Mouse (Mus musculus) heart, embryonic 14.5 days (tissue): ENCODE data around the gene Susd2. TPM values are rescaled to one million over a fixed set of nuclear protein-coding genes. Genes with fewer than 3 reads are reported as not detected.

Experiments used
- ATAC-seq: fragments of 200-750 bp; cut with Nextera tagmentation; 2 replicates; pipeline ENCODE4 v1.8.0; 2017; ENCODE audit warnings: low read depth, moderate TSS enrichment; ENCODE audit not compliant: insufficient number of reproducible peaks, insufficient read depth, low FRiP score
- H3K27ac ChIP-seq, 2 experiments: fragments of 200-500 bp in 1 of 2; fragments of 300-500 bp in 1 of 2; sonication (generic) in 1 of 2; replicated peaks in 1 of 2; 2 replicates each; pipeline ENCODE4 v1.5.1; 2012 to 2014; ENCODE audit warnings: low read depth in 2 of 2, low read length in 2 of 2, control low read depth in 1 of 2, mild to moderate bottlenecking in 1 of 2, mixed read lengths in 1 of 2; ENCODE audit not compliant: control insufficient read depth in 1 of 2, insufficient read depth in 1 of 2
- H3K27me3 ChIP-seq: fragments of 300-500 bp; sonication (generic); 2 replicates; pipeline ENCODE4 v1.6.1; 2014; ENCODE audit warnings: mild to moderate bottlenecking, low read length, control low read depth; ENCODE audit not compliant: control insufficient read depth, insufficient read depth
- H3K36me3 ChIP-seq: fragments of 300-500 bp; sonication (generic); 2 replicates; pipeline ENCODE4 v1.6.1; 2014; ENCODE audit warnings: mild to moderate bottlenecking, control low read depth, low read length, mixed read lengths; ENCODE audit not compliant: control insufficient read depth, insufficient read depth
- H3K4me1 ChIP-seq, 2 experiments: fragments of 200-500 bp in 1 of 2; fragments of 300-500 bp in 1 of 2; sonication (generic) in 1 of 2; 2 replicates each; pipeline ENCODE4 v1.6.1; 2012 to 2014; ENCODE audit warnings: low read length in 2 of 2, control low read depth in 1 of 2, mixed read lengths in 1 of 2; ENCODE audit not compliant: control insufficient read depth in 2 of 2, insufficient read depth in 2 of 2
- H3K4me2 ChIP-seq: fragments of 300-500 bp; sonication (generic); 2 replicates; pipeline ENCODE4 v1.6.1; 2014; ENCODE audit warnings: mild to moderate bottlenecking, low read length
- H3K4me3 ChIP-seq, 2 experiments: fragments of 200-500 bp in 1 of 2; fragments of 300-500 bp in 1 of 2; sonication (generic) in 1 of 2; 2 replicates each; pipeline ENCODE4 v1.5.1; 2012 to 2014; ENCODE audit warnings: low read length in 2 of 2, mild to moderate bottlenecking in 2 of 2, control low read depth in 1 of 2, low read depth in 1 of 2, moderate library complexity in 1 of 2; ENCODE audit not compliant: control insufficient read depth in 1 of 2, insufficient read depth in 1 of 2
- H3K9ac ChIP-seq: fragments of 300-500 bp; sonication (generic); 2 replicates; pipeline ENCODE4 v1.6.1; 2014; ENCODE audit warnings: mild to moderate bottlenecking, low read length
- H3K9me3 ChIP-seq: fragments of 300-500 bp; sonication (generic); 2 replicates; pipeline ENCODE4 v1.6.1; 2016; ENCODE audit warnings: low read length, control low read depth; ENCODE audit not compliant: control insufficient read depth
- WGBS: fragments of 180-500 bp; shearing (Covaris S2); extraction: QIAGEN DNeasy Blood & Tissue Kit; methylation state at CpG from one replicate; pipeline ENCODE4 v1.1.7; 2014; 5-methylcytosine and 5-hydroxymethylcytosine counted together
- polyA plus RNA-seq: library from polyadenylated mRNA; unstranded; fragments of >200 nt; fragmentation: Nextera tagmentation; extraction: Ambion mirVana; gene quantifications from 2 replicates; pipeline ENCODE4 v1.2.1, GENCODE M21; 2014

Gene Susd2
- polyA plus RNA-seq, 1 experiment from 2014 or later: 13.3 TPM

- no peak overlapping the region for H3K4me2 ChIP-seq
- 2% methylated on average over 9 of the region's 9 CpGs for WGBS
- no peak for ATAC-seq
- no peaks in the 10 kb centered on the region for H3K9me3 ChIP-seq
- no peaks in the 10 kb centered on the region for H3K36me3 ChIP-seq
- H3K27ac ChIP-seq: no peak overlapping the region
- no peak overlapping the region for H3K4me3 ChIP-seq
- H3K9ac ChIP-seq: no peak overlapping the region
- H3K4me1 ChIP-seq: peaks cover 0 to 2% of the 10 kb centered on the region in 2 experiments; a peak in 1 of 4 replicates
- H3K27me3 ChIP-seq: no peaks in the 10 kb centered on the region
These were observed 8.1 kb downstream of the Susd2 start for GRCm38 (mm10) chr10:75635693-75636055.

- WGBS: 64% methylated on average over 14 of the region's 14 CpGs
- H3K4me1 ChIP-seq: peaks cover 0 to 2% of the 10 kb centered on the region in 2 experiments; a peak in 1 of 4 replicates
These were observed 8.7 kb downstream of the Susd2 start for GRCm38 (mm10) chr10:75635019-75635692.

GRCm38 (mm10) chr10:75634610-75635009 is 9.2 kb downstream of the Susd2 start:
- no peak overlapping the region for H3K27ac ChIP-seq

More at GRCm38 (mm10) chr10:75635019-75635692, 8.7 kb downstream of the Susd2 start:
- H3K36me3 ChIP-seq: no peaks in the 10 kb centered on the region
- no peak overlapping the region for H3K4me3 ChIP-seq
- no peaks in the 10 kb centered on the region for H3K9me3 ChIP-seq
- H3K9ac ChIP-seq: no peak overlapping the region
- no peak overlapping the region for H3K4me2 ChIP-seq
- no peak overlapping the region for H3K27ac ChIP-seq
- ATAC-seq: no peak
- no peaks in the 10 kb centered on the region for H3K27me3 ChIP-seq

GRCm38 (mm10) chr10:75633576-75634139 is 10.2 kb downstream of the Susd2 start:
- Histone ChIP-seq H3K4me1 (peaks cover 0 to 2% of the 10 kb centered on the region in 2 experiments; a peak in 1 of 4 replicates), H3K36me3 (no peaks in the 10 kb centered on the region), H3K27ac (no peak overlapping the region), H3K4me2 (no peak overlapping the region), H3K9ac (no peak overlapping the region), H3K9me3 (0 out of 2 replicates have a peak, but pooled peaks cover 5% of the 10 kb centered on the region), H3K27me3 (no peaks in the 10 kb centered on the region), H3K4me3 (no peak overlapping the region)
- no peak for ATAC-seq
- 74% methylated on average over 12 of the region's 14 CpGs for WGBS

More at GRCm38 (mm10) chr10:75634610-75635009, 9.2 kb downstream of the Susd2 start:
- H3K27me3 ChIP-seq: no peaks in the 10 kb centered on the region
- H3K4me1 ChIP-seq: peaks cover 0 to 2% of the 10 kb centered on the region in 2 experiments; a peak in 1 of 4 replicates
- H3K9me3 ChIP-seq: 0 out of 2 replicates have a peak, but pooled peaks cover 3% of the 10 kb centered on the region
- 89% methylated on average over 8 of the region's 8 CpGs for WGBS
- H3K4me2 ChIP-seq: no peak overlapping the region
- no peaks in the 10 kb centered on the region for H3K36me3 ChIP-seq
- H3K9ac ChIP-seq: no peak overlapping the region
- H3K4me3 ChIP-seq: no peak overlapping the region
- ATAC-seq: no peak

- no peak for ATAC-seq
These were observed 10.8 kb downstream of the Susd2 start for GRCm38 (mm10) chr10:75633048-75633447.

GRCm38 (mm10) chr10:75632633-75633032 is 11.2 kb downstream of the Susd2 start:
- 33% methylated on average over 5 of the region's 5 CpGs for WGBS
- Histone ChIP-seq H3K9ac (no peak overlapping the region), H3K36me3 (no peaks in the 10 kb centered on the region), H3K4me3 (no peak overlapping the region), H3K9me3 (0 out of 2 replicates have a peak, but pooled peaks cover 5% of the 10 kb centered on the region), H3K4me1 (peaks cover 0 to 2% of the 10 kb centered on the region in 2 experiments; a peak in 1 of 4 replicates), H3K27ac (no peak overlapping the region), H3K27me3 (no peaks in the 10 kb centered on the region), H3K4me2 (no peak overlapping the region)
- ATAC-seq: no peak

More at GRCm38 (mm10) chr10:75633048-75633447, 10.8 kb downstream of the Susd2 start:
- Histone ChIP-seq H3K36me3 (no peaks in the 10 kb centered on the region), H3K4me2 (no peak overlapping the region), H3K27ac (no peak overlapping the region), H3K4me3 (no peak overlapping the region), H3K4me1 (peaks cover 0 to 2% of the 10 kb centered on the region in 2 experiments; a peak in 1 of 4 replicates), H3K9me3 (0 out of 2 replicates have a peak, but pooled peaks cover 5% of the 10 kb centered on the region), H3K9ac (no peak overlapping the region), H3K27me3 (no peaks in the 10 kb centered on the region)
- WGBS: 69% methylated on average over 5 of the region's 5 CpGs

- Histone ChIP-seq H3K9me3 (0 out of 2 replicates have a peak, but pooled peaks cover 5% of the 10 kb centered on the region), H3K27me3 (no peaks in the 10 kb centered on the region), H3K36me3 (no peaks in the 10 kb centered on the region), H3K4me3 (no peak overlapping the region), H3K9ac (no peak overlapping the region), H3K4me1 (no peaks in the 10 kb centered on the region), H3K4me2 (no peak overlapping the region), H3K27ac (no peak overlapping the region)
- no peak for ATAC-seq
- WGBS: 69% methylated on average over 3 of the region's 3 CpGs
These were observed 16.3 kb downstream of the Susd2 start for GRCm38 (mm10) chr10:75627490-75627889.
